Mouse (Mus musculus) liver, embryonic 16.5 days (tissue): Measurements from ENCODE around the gene Cry2. TPM values are rescaled to one million over a fixed set of nuclear protein-coding genes. Genes with fewer than 3 reads are reported as not detected.

Source experiments
- ATAC-seq: fragments of 200-750 bp; cut with Nextera tagmentation; 2 replicates; pipeline ENCODE4 v1.8.0; 2017; ENCODE audit warnings: low read depth, mild to moderate bottlenecking, moderate number of reproducible peaks, moderate library complexity
- H3K27ac ChIP-seq: fragments of 300-500 bp; sonication (generic); 2 replicates; pipeline ENCODE4 v1.5.1; 2014; ENCODE audit warnings: mild to moderate bottlenecking, low read length
- H3K27me3 ChIP-seq: fragments of 300-500 bp; sonication (generic); 2 replicates; pipeline ENCODE4 v1.6.1; 2014; ENCODE audit warnings: low read depth, low read length, mixed read lengths; ENCODE audit not compliant: control insufficient read depth, insufficient read depth
- H3K36me3 ChIP-seq: fragments of 300-500 bp; sonication (generic); 2 replicates; pipeline ENCODE4 v1.6.1; 2014; ENCODE audit warnings: mild to moderate bottlenecking; ENCODE audit not compliant: control insufficient read depth, insufficient read depth
- H3K4me1 ChIP-seq: fragments of 300-500 bp; sonication (generic); 2 replicates; pipeline ENCODE4 v1.6.1; 2014; ENCODE audit warnings: low read depth, low read length, mixed read lengths; ENCODE audit not compliant: control insufficient read depth
- H3K4me2 ChIP-seq: fragments of 300-500 bp; sonication (generic); 2 replicates; pipeline ENCODE4 v1.6.1; 2014; ENCODE audit warnings: low read depth, low read length, mixed read lengths
- H3K4me3 ChIP-seq: fragments of 300-500 bp; sonication (generic); 2 replicates; pipeline ENCODE4 v1.5.1; 2014; ENCODE audit warnings: low read depth, mild to moderate bottlenecking, low read length
- H3K9ac ChIP-seq: fragments of 300-500 bp; sonication (generic); 2 replicates; pipeline ENCODE4 v1.6.1; 2014; ENCODE audit warnings: low read depth, low read length
- H3K9me3 ChIP-seq: fragments of 300-500 bp; sonication (generic); replicated peaks from 2 replicates; pipeline ENCODE4 v1.6.1; 2016; ENCODE audit warnings: low read length; ENCODE audit not compliant: control insufficient read depth
- WGBS: fragments of 180-500 bp; shearing (Covaris S2); extraction: QIAGEN DNeasy Blood & Tissue Kit; methylation state at CpG from one replicate; pipeline ENCODE4 v1.1.7; 2014; ENCODE audit not compliant: insufficient replicate concordance; 5-methylcytosine and 5-hydroxymethylcytosine counted together
- polyA plus RNA-seq: library from polyadenylated mRNA; unstranded; fragments of >200 nt; fragmentation: Nextera tagmentation; extraction: Ambion mirVana; gene quantifications from 2 replicates; pipeline ENCODE4 v1.2.1, GENCODE M21; 2015

The Cry2 gene
- polyA plus RNA-seq, 1 experiment from 2014 or later, result 15.0 TPM

GRCm38 (mm10) chr2:92430089-92430488, 3.8 kb downstream of the Cry2 start:
- WGBS, result 50% methylated on average over 2 of the region's 2 CpGs
- Histone ChIP-seq H3K27ac (no peak overlapping the region), H3K4me1 (peaks cover 63% of the 10 kb centered on the region), H3K36me3 (peaks cover 7% of the 10 kb centered on the region; the same call in 1 of the 2 replicates), H3K4me2 (no peak overlapping the region), H3K27me3 (no peaks in the 10 kb centered on the region), H3K9me3 (no peaks in the 10 kb centered on the region), H3K9ac (no peak overlapping the region), H3K4me3 (no peak overlapping the region)
- no peak for ATAC-seq

DNA sequence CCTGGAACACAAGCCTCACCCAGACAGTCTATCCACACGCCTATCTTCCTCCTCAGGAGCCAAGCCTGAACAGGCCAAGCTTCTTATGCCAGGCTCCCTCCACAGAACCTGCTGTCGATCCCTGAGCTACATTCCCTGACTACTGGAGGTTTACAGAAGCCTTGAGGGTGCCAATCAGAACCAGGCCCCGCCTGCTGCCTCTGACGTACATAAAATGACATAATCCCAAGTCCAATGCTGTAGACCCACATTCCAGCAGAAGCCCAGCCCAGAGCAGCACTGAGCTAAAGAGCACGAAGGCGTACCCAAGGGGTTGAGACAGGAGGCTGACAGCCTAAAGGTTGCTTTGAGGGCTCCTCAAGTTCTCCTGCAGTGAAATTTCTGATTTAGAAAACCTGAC, 6.0 kb downstream of the Cry2 start:
- peak; percentile 67 for ATAC-seq
- no peak overlapping the region for H3K4me3 ChIP-seq
- H3K36me3 ChIP-seq, result peaks cover 21% of the 10 kb centered on the region
- H3K4me2 ChIP-seq, result no peak overlapping the region
- H3K27ac ChIP-seq, result no peak overlapping the region
- 59% methylated on average over 6 of the region's 6 CpGs for WGBS
- no peaks in the 10 kb centered on the region for H3K27me3 ChIP-seq
- H3K9me3 ChIP-seq, result no peaks in the 10 kb centered on the region
- peaks cover 50% of the 10 kb centered on the region for H3K4me1 ChIP-seq
- 0 out of 2 replicates have a peak overlapping the region, but pooled peaks have one; percentile 12 for H3K9ac ChIP-seq

DNA sequence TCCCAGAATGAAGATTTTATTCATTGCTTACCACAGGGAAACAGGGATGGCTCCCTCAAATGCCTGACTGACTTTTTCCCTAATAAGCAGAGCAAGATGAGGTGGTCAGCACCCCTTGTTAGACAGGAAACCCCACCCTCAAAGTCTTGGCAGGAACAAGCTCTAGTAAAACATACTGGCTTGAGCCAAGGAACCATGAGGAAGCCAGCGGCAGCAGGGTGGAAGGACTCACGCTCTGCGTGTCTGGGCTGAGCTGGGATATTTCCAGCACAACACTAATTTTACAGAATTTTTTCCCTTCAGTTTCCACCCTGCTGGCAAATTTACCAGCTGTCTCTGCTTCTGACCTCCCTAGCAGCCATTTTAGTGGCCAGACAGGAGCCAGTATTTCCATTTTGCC, 7.4 kb downstream of the Cry2 start:
- Histone ChIP-seq H3K4me1 (peaks cover 38% of the 10 kb centered on the region), H3K27ac (no peak overlapping the region), H3K4me3 (no peak overlapping the region), H3K36me3 (peaks cover 33% of the 10 kb centered on the region), H3K27me3 (no peaks in the 10 kb centered on the region), H3K9me3 (no peaks in the 10 kb centered on the region), H3K9ac (no peak overlapping the region), H3K4me2 (no peak overlapping the region)
- no peak for ATAC-seq
- WGBS, result 86% methylated on average over 3 of the region's 3 CpGs

- no peak overlapping the region for H3K4me2 ChIP-seq
- no peaks in the 10 kb centered on the region for H3K9me3 ChIP-seq
- H3K4me1 ChIP-seq, result peaks cover 28% of the 10 kb centered on the region
- H3K9ac ChIP-seq, result no peak overlapping the region
- 77% methylated on average over 4 of the region's 4 CpGs for WGBS
- ATAC-seq, result no peak
- no peak overlapping the region for H3K27ac ChIP-seq
- no peak overlapping the region for H3K4me3 ChIP-seq
- no peaks in the 10 kb centered on the region for H3K27me3 ChIP-seq
- peaks cover 37% of the 10 kb centered on the region for H3K36me3 ChIP-seq
These were observed 8.5 kb downstream of the Cry2 start for GRCm38 (mm10) chr2:92425366-92425765.

- ATAC-seq, result 0 out of 2 replicates have a peak, but pooled peaks have one; percentile 2
- H3K27ac ChIP-seq, result no peak overlapping the region
- no peak overlapping the region for H3K4me2 ChIP-seq
- no peak overlapping the region for H3K9ac ChIP-seq
- no peaks in the 10 kb centered on the region for H3K9me3 ChIP-seq
- 75% methylated on average over 9 of the region's 9 CpGs for WGBS
- no peak overlapping the region for H3K4me3 ChIP-seq
- H3K36me3 ChIP-seq, result peaks cover 37% of the 10 kb centered on the region
- H3K27me3 ChIP-seq, result no peaks in the 10 kb centered on the region
- peaks cover 23% of the 10 kb centered on the region for H3K4me1 ChIP-seq
These were observed 9.2 kb downstream of the Cry2 start for GRCm38 (mm10) chr2:92424462-92425308.

- Histone ChIP-seq H3K27me3 (no peaks in the 10 kb centered on the region), H3K36me3 (peaks cover 42% of the 10 kb centered on the region), H3K27ac (no peak overlapping the region), H3K9ac (no peak overlapping the region), H3K9me3 (no peaks in the 10 kb centered on the region), H3K4me2 (no peak overlapping the region), H3K4me1 (peaks cover 17% of the 10 kb centered on the region), H3K4me3 (no peak overlapping the region)
- WGBS, result 66% methylated on average over 9 of the region's 9 CpGs
- no peak for ATAC-seq
These were observed 10.0 kb downstream of the Cry2 start for GRCm38 (mm10) chr2:92423702-92424461.

DNA sequence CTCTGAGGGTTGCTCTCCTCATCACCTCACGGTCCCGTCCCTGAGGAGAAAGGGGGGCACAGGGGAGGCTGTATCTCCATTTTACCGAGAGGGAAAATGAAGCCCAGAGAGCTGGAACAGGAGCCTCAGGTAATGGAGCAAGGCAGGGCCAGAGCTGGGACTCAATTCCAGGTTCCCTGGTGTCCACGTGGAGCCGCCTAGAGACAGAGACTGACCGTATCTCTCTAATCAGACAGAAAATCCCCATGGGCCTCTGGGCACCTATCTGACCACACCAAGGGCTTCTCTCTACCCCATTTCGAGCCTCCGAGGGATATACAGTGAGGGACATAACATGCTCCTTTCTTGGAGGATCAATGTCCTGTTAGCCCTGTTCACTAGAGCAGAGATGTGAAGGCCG, 10.7 kb downstream of the Cry2 start:
- Histone ChIP-seq H3K4me1 (peaks cover 10% of the 10 kb centered on the region), H3K4me2 (no peak overlapping the region), H3K27me3 (no peaks in the 10 kb centered on the region), H3K9ac (no peak overlapping the region), H3K36me3 (peaks cover 42% of the 10 kb centered on the region), H3K4me3 (no peak overlapping the region), H3K27ac (no peak overlapping the region), H3K9me3 (no peaks in the 10 kb centered on the region)
- ATAC-seq, result no peak
- WGBS, result 79% methylated on average over 9 of the region's 9 CpGs

DNA sequence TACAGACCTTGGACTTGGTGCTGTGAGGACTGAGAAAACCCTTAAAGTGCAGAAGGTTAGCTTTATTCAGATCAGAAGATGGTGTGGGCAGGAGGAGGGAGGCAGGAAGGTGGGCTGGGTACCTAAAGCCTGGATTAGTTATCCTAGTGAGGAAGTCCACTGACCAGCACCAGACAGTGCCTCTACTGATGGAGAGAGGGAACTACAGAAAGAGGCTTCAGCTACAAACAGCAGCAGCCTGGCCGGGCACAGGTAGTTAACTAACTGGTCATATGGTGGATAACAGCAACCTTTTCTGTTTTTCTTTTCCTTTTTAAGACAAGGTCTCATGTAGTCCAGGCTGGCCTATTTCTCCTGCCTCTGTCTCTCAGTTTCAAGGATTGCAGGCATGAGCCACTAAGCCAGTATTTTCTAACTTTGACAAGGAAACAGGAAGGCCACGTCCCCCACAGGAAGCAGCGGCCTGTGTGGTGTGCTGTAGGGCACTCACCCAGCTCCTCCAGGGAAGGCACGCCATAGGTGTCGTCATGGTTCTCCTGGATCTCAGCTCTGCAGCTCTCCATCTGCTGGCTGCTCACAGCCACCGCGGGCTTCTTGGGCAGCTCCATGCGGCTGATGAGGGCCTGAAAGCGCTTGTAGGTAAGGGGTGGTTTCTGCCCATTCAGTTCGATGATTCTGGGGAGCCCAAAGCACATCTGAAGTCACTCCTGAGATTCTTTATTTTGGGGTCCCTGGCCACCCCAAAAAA, 11.3 kb downstream of the Cry2 start:
- Histone ChIP-seq H3K9me3 (no peaks in the 10 kb centered on the region), H3K4me2 (no peak overlapping the region), H3K4me1 (peaks cover 8% of the 10 kb centered on the region), H3K27me3 (no peaks in the 10 kb centered on the region), H3K9ac (no peak overlapping the region), H3K36me3 (peaks cover 42% of the 10 kb centered on the region), H3K4me3 (no peak overlapping the region), H3K27ac (no peak overlapping the region; the same call in 1 of the 2 replicates)
- 49% methylated on average over 10 of the region's 10 CpGs for WGBS
- no peak for ATAC-seq
